Mouse (Mus musculus) layer of hippocampus, adult 8-10 months (tissue): Measurements from ENCODE around the gene Zfr. TPM values are rescaled to one million over a fixed set of nuclear protein-coding genes. Genes with fewer than 3 reads are reported as not detected.

Experiments used
- microRNA-seq, 2 experiments: library from miRNA; unstranded; fragments of <30 nt; microRNA quantifications; one replicate each; pipeline ENCODE4 v1.2.0; 2022
- total RNA-seq, 4 experiments: library from RNA; stranded (reverse); gene quantifications; 2 replicates each; pipeline ENCODE4 v1.2.4; 2022

The Zfr gene
- total RNA-seq, 4 experiments from 2014 or later = 275 to 344 (median 299) TPM

Small RNA genes within 50 kb of the gene (microRNA-seq; reads per million reads assigned to microRNA genes)
- 0 reads per million in 2 experiments for gene Mir1898

Other genes with a start within 250 kb of the Zfr start
- gene Npr3, start 210.5 kb upstream of the Zfr start, total RNA-seq = 10 to 100 TPM; 14.4 to 19.2 (median 18.0) TPM
- 100 to 1,000 TPM; 264 to 299 (median 284) TPM for gene Sub1, start 120.8 kb upstream of the Zfr start, total RNA-seq
- gene Mtmr12, start 87.2 kb downstream of the Zfr start, total RNA-seq = 10 to 100 TPM; 56.7 to 62.5 (median 59.0) TPM
- 10 to 100 TPM; 80.3 to 88.4 (median 83.4) TPM for gene Golph3, start 203.6 kb downstream of the Zfr start, total RNA-seq
- 1 to 10 TPM in 1 of 4 experiments, not detected in 3; 1.6 TPM for gene 1810049J17Rik, start 204.1 kb downstream of the Zfr start, total RNA-seq